Mouse (Mus musculus): ENCODE data around the gene Timm29. TPM values are rescaled to one million over a fixed set of nuclear protein-coding genes. Genes with fewer than 3 reads are reported as not detected.
A peak's percentile ranks its signal among the peaks of the same experiment; 100 is the strongest.

Gene Timm29
- polyA plus RNA-seq, 1 experiment from 2014 or later: 14.1 TPM

- no peak for ATAC-seq (ENCODE audit: low read depth)
- no peak overlapping the region for H3K4me3 ChIP-seq (ENCODE audit: low read depth, low read length)
- WGBS (ENCODE audit: insufficient replicate concordance): 94% methylated on average over 2 of the region's 2 CpGs
- H3K9me3 ChIP-seq (replicated peaks; ENCODE audit: control insufficient read depth, low read length): no peaks in the 10 kb centered on the region
- no peaks in the 10 kb centered on the region for H3K36me3 ChIP-seq (ENCODE audit: control insufficient read depth, insufficient read depth)
- H3K27me3 ChIP-seq (ENCODE audit: control insufficient read depth, insufficient read depth, low read depth, low read length): no peaks in the 10 kb centered on the region
- peak overlapping the region; percentile 57 for H3K9ac ChIP-seq (ENCODE audit: low read depth, low read length)
- H3K4me2 ChIP-seq (ENCODE audit: low read depth, low read length): no peak overlapping the region
- peaks cover 59% of the 10 kb centered on the region for H3K4me1 ChIP-seq (ENCODE audit: control insufficient read depth, low read depth, low read length)
- H3K27ac ChIP-seq (ENCODE audit: low read length): peak overlapping the region; percentile 93
Measured at GRCm38 (mm10) chr9:21556996-21557395, 35.5 kb upstream of the Timm29 start.

GRCm38 (mm10) chr9:21557556-21557955 is 35.0 kb upstream of the Timm29 start:
- no peak overlapping the region for H3K4me3 ChIP-seq (ENCODE audit: low read depth, low read length)
- 79% methylated on average over 2 of the region's 2 CpGs for WGBS (ENCODE audit: insufficient replicate concordance)
- peak overlapping the region; percentile 57 for H3K9ac ChIP-seq (ENCODE audit: low read depth, low read length)

GRCm38 (mm10) chr9:21558366-21558765 is 34.2 kb upstream of the Timm29 start:
- Histone ChIP-seq H3K27me3 (ENCODE audit: control insufficient read depth, insufficient read depth, low read depth, low read length) (no peaks in the 10 kb centered on the region), H3K4me2 (ENCODE audit: low read depth, low read length) (peak overlapping the region; percentile 65), H3K9ac (ENCODE audit: low read depth, low read length) (peak overlapping the region; percentile 57), H3K27ac (ENCODE audit: low read length) (peak overlapping the region; percentile 93), H3K4me3 (ENCODE audit: low read depth, low read length) (peak overlapping the region; percentile 26; the same call in 1 of the 2 replicates), H3K36me3 (ENCODE audit: control insufficient read depth, insufficient read depth) (peaks cover 2% of the 10 kb centered on the region; the same call in 1 of the 2 replicates), H3K4me1 (ENCODE audit: control insufficient read depth, low read depth, low read length) (peaks cover 59% of the 10 kb centered on the region), H3K9me3 (replicated peaks; ENCODE audit: control insufficient read depth, low read length) (no peaks in the 10 kb centered on the region)
- 24% methylated on average over 4 of the region's 4 CpGs for WGBS (ENCODE audit: insufficient replicate concordance)
- ATAC-seq (ENCODE audit: low read depth): peak; percentile 99

More at GRCm38 (mm10) chr9:21557556-21557955, 35.0 kb upstream of the Timm29 start:
- Histone ChIP-seq H3K27ac (ENCODE audit: low read length) (peak overlapping the region; percentile 93), H3K9me3 (replicated peaks; ENCODE audit: control insufficient read depth, low read length) (no peaks in the 10 kb centered on the region), H3K4me2 (ENCODE audit: low read depth, low read length) (peak overlapping the region; percentile 65), H3K4me1 (ENCODE audit: control insufficient read depth, low read depth, low read length) (peaks cover 59% of the 10 kb centered on the region), H3K36me3 (ENCODE audit: control insufficient read depth, insufficient read depth) (peaks cover 1% of the 10 kb centered on the region; the same call in 1 of the 2 replicates), H3K27me3 (ENCODE audit: control insufficient read depth, insufficient read depth, low read depth, low read length) (no peaks in the 10 kb centered on the region)
- ATAC-seq (ENCODE audit: low read depth): no peak

GRCm38 (mm10) chr9:21559151-21559550 is 33.4 kb upstream of the Timm29 start:
- Histone ChIP-seq H3K4me1 (ENCODE audit: control insufficient read depth, low read depth, low read length) (peaks cover 57% of the 10 kb centered on the region), H3K9me3 (replicated peaks; ENCODE audit: control insufficient read depth, low read length) (no peaks in the 10 kb centered on the region), H3K27me3 (ENCODE audit: control insufficient read depth, insufficient read depth, low read depth, low read length) (no peaks in the 10 kb centered on the region), H3K36me3 (ENCODE audit: control insufficient read depth, insufficient read depth) (peaks cover 2% of the 10 kb centered on the region; the same call in 1 of the 2 replicates), H3K27ac (ENCODE audit: low read length) (peak overlapping the region; percentile 93), H3K4me3 (ENCODE audit: low read depth, low read length) (no peak overlapping the region), H3K4me2 (ENCODE audit: low read depth, low read length) (peak overlapping the region; percentile 65), H3K9ac (ENCODE audit: low read depth, low read length) (peak overlapping the region; percentile 50)
- ATAC-seq (ENCODE audit: low read depth): no peak
- 90% methylated on average over 3 of the region's 3 CpGs for WGBS (ENCODE audit: insufficient replicate concordance)

GRCm38 (mm10) chr9:21564420-21564819 is 28.1 kb upstream of the Timm29 start:
- no peak for ATAC-seq (ENCODE audit: low read depth)
- no peak overlapping the region for H3K4me2 ChIP-seq (ENCODE audit: low read depth, low read length)
- no peak overlapping the region for H3K4me3 ChIP-seq (ENCODE audit: low read depth, low read length)
- no peak overlapping the region for H3K9ac ChIP-seq (ENCODE audit: low read depth, low read length)
- H3K27ac ChIP-seq (ENCODE audit: low read length): peak overlapping the region; percentile 60
- H3K36me3 ChIP-seq (ENCODE audit: control insufficient read depth, insufficient read depth): peaks cover 2% of the 10 kb centered on the region
- no peaks in the 10 kb centered on the region for H3K9me3 ChIP-seq (replicated peaks; ENCODE audit: control insufficient read depth, low read length)
- WGBS (ENCODE audit: insufficient replicate concordance): 62% methylated on average over 1 of the region's 1 CpGs
- peaks cover 42% of the 10 kb centered on the region for H3K4me1 ChIP-seq (ENCODE audit: control insufficient read depth, low read depth, low read length)
- H3K27me3 ChIP-seq (ENCODE audit: control insufficient read depth, insufficient read depth, low read depth, low read length): no peaks in the 10 kb centered on the region

DNA sequence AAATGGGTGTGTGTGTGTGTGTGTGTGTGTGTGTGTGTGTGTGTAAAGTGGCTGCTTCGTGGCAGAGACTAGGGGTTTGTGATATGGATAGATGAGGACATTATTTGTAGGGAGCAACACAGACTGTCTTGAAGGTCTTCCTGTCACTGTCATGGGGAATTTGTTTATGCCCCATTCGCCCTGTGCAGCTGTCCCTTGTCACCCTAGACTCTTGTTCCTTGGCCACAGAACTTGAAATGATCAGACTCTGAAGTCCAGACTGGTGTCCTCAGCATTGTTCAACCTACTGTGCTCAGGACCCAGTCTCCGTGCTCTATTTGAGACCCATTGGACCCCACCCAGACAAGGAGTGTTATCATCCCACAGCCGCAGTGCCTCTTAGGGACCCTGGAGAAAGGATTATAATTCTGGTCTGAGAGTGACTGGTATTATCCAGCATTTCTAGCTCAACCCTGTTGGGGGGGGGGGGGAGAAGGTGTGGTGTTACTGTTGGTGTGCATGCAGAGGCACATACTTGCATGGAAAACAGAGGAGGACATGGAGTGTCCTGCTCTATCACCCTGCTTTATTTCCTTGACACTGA is 27.4 kb upstream of the Timm29 start:
- 42% methylated on average over 4 of the region's 4 CpGs for WGBS (ENCODE audit: insufficient replicate concordance)
- no peak overlapping the region for H3K4me3 ChIP-seq (ENCODE audit: low read depth, low read length)
- peak overlapping the region; percentile 60 for H3K27ac ChIP-seq (ENCODE audit: low read length)
- peak overlapping the region; percentile 33; the same call in 1 of the 2 replicates for H3K9ac ChIP-seq (ENCODE audit: low read depth, low read length)
- H3K4me1 ChIP-seq (ENCODE audit: control insufficient read depth, low read depth, low read length): peaks cover 38% of the 10 kb centered on the region
- H3K9me3 ChIP-seq (replicated peaks; ENCODE audit: control insufficient read depth, low read length): no peaks in the 10 kb centered on the region
- H3K4me2 ChIP-seq (ENCODE audit: low read depth, low read length): no peak overlapping the region
- H3K36me3 ChIP-seq (ENCODE audit: control insufficient read depth, insufficient read depth): peaks cover 7% of the 10 kb centered on the region
- ATAC-seq (ENCODE audit: low read depth): peak; percentile 54
- H3K27me3 ChIP-seq (ENCODE audit: control insufficient read depth, insufficient read depth, low read depth, low read length): no peaks in the 10 kb centered on the region

DNA sequence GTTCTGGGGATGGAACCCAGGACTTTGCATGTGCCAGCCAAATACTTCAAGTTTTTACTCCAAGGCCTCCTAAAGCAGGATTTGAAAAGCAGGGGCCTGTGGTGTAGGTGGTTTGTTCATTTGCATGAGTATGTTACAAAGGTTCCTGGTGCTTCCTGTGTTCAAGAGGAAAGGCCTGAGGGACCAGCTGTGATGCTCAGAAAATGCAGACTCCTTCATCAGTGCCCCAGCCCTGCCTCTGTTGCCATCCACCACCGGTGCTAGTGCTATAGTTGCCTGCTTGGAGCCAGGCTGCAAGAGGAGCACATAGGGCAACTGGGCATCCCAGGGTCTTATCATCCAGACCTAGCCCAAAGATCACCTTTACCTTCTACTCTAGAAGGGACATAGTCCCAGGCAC is 26.0 kb upstream of the Timm29 start:
- no peak overlapping the region for H3K4me3 ChIP-seq (ENCODE audit: low read depth, low read length)
- H3K9me3 ChIP-seq (replicated peaks; ENCODE audit: control insufficient read depth, low read length): no peaks in the 10 kb centered on the region
- no peak for ATAC-seq (ENCODE audit: low read depth)
- H3K4me2 ChIP-seq (ENCODE audit: low read depth, low read length): no peak overlapping the region
- peaks cover 34% of the 10 kb centered on the region for H3K4me1 ChIP-seq (ENCODE audit: control insufficient read depth, low read depth, low read length)
- no peak overlapping the region for H3K27ac ChIP-seq (ENCODE audit: low read length)
- H3K9ac ChIP-seq (ENCODE audit: low read depth, low read length): no peak overlapping the region
- 58% methylated on average over 1 of the region's 1 CpGs for WGBS (ENCODE audit: insufficient replicate concordance)
- H3K27me3 ChIP-seq (ENCODE audit: control insufficient read depth, insufficient read depth, low read depth, low read length): no peaks in the 10 kb centered on the region
- peaks cover 15% of the 10 kb centered on the region for H3K36me3 ChIP-seq (ENCODE audit: control insufficient read depth, insufficient read depth)

DNA sequence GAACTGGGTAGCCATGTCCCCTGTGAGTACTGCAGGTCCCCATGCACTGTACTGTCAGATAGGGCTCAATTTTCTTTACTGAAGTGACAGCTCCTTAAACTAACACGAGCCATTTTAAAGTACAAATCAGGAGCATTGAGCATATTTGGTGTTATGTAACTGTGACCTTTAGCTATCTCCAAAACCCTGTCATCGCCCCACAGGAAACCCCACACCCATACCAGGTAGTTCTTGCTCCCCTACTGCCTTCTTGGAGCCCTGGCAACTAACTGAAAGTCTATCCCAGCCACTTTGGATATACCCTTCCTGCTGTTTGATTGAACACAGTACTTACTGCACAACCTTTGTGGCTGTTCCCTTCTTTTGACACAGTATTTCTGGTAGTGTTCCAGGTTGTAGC is 25.5 kb upstream of the Timm29 start:
- Histone ChIP-seq H3K9me3 (replicated peaks; ENCODE audit: control insufficient read depth, low read length) (no peaks in the 10 kb centered on the region), H3K27me3 (ENCODE audit: control insufficient read depth, insufficient read depth, low read depth, low read length) (no peaks in the 10 kb centered on the region), H3K9ac (ENCODE audit: low read depth, low read length) (no peak overlapping the region), H3K27ac (ENCODE audit: low read length) (no peak overlapping the region), H3K4me1 (ENCODE audit: control insufficient read depth, low read depth, low read length) (peaks cover 34% of the 10 kb centered on the region), H3K4me3 (ENCODE audit: low read depth, low read length) (no peak overlapping the region), H3K4me2 (ENCODE audit: low read depth, low read length) (no peak overlapping the region), H3K36me3 (ENCODE audit: control insufficient read depth, insufficient read depth) (peaks cover 20% of the 10 kb centered on the region)
- 65% methylated on average over 2 of the region's 2 CpGs for WGBS (ENCODE audit: insufficient replicate concordance)
- ATAC-seq (ENCODE audit: low read depth): no peak

DNA sequence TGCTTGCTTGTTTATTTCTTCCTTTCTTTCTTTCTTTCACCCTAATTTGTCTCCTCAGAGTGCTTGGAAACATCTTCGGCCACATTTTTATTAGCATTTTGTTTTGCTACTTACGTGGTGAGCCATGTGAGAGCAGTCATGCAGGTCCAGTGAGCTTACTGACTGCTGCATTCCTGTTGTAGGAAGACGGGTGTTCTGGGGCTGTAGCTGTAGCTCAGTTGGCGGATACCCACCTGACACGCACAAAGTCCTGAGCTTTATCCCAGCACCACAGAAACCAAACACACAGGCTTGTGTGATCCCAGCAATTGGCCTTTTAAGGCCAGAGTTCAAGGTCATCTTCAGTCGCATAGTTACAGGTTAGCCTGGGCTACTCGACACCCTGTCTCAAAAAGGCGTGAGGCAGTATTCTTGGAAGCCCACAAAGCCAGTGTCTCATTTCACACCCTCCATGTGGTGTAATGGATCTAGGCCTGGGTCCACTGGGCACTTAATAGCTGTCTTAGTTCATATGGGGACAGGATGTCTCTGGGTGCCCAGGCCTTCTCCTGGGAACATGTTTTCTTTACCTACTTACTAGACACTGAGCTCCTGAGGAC is 23.8 kb upstream of the Timm29 start:
- H3K4me2 ChIP-seq (ENCODE audit: low read depth, low read length): no peak overlapping the region
- 81% methylated on average over 8 of the region's 8 CpGs for WGBS (ENCODE audit: insufficient replicate concordance)
- H3K4me1 ChIP-seq (ENCODE audit: control insufficient read depth, low read depth, low read length): peaks cover 34% of the 10 kb centered on the region
- no peak overlapping the region for H3K9ac ChIP-seq (ENCODE audit: low read depth, low read length)
- no peak for ATAC-seq (ENCODE audit: low read depth)
- no peaks in the 10 kb centered on the region for H3K27me3 ChIP-seq (ENCODE audit: control insufficient read depth, insufficient read depth, low read depth, low read length)
- H3K36me3 ChIP-seq (ENCODE audit: control insufficient read depth, insufficient read depth): peaks cover 23% of the 10 kb centered on the region
- H3K27ac ChIP-seq (ENCODE audit: low read length): no peak overlapping the region
- H3K9me3 ChIP-seq (replicated peaks; ENCODE audit: control insufficient read depth, low read length): no peaks in the 10 kb centered on the region
- H3K4me3 ChIP-seq (ENCODE audit: low read depth, low read length): no peak overlapping the region

All from liver, embryonic 16.5 days (tissue).